Mouse (Mus musculus) embryo, embryonic 9.5 days (tissue): Measurements from ENCODE around the gene Pomc.
A peak's percentile ranks its signal among the peaks of the same experiment; 100 is the strongest.
"Not testable (repeated sequence)": the region's sequence is repeated elsewhere in the genome, so short reads cannot be mapped to it uniquely, and the experiment has no call there.

Experiments used
- DNase-seq: peaks from one replicate; pipeline ENCODE4 v3.0.0-alpha.2; 2017; ENCODE audit errors: extremely low spot score

The Pomc gene

DNA sequence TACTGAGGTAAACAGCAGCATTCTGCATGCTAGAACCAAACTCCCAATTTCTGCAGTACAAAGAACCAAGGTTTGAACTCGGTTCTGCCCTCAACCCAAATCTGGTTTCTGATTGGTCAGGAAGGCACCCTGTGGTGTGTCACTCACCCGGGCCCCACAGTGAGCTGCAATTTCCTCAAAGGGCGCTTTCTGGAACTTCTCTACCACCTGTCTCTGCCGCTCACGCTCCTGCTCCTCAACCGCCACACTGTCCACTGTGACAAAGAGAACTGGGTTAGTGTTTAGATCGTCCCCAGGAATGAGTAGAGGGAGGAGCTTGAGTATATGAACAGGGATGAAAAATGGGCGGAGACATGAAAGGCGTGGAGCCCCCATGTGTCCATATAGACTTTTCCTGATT, 13.6 kb downstream of the Pomc start:
- no peak for DNase-seq

DNA sequence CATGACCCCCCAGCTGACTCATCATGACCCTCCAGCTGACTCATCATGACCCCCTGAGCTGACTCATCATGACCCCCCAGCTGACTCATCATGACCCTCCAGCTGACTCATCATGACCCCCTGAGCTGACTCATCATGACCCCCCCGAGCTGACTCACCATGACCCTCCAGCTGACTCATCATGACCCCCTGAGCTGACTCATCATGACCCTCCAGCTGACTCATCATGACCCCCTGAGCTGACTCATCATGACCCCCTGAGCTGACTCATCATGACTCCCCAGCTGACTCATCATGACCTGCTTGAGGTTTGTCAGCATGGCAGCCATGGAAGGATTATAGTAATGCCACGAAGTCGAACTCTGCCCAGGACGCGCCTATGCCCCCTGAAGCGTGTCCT, 18.4 kb downstream of the Pomc start:
- not testable (repeated sequence) for DNase-seq

DNA sequence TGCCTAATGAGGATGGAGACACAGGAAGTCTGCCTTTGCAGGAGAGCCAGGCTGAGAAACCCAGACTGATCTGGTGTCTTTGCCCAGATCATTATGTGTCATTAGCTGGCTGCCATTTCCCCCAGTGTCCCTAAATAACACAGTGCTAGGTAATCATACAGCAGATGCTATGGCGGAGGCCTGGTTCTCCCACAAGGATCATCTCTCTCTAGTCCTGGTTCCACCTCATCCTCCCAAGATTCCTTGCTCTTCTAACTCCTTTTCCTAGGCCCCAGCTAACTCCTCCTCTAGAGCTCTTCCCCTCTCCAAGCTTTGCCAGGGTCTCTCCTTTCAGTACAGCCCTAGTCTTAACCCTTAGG, 26.2 kb downstream of the Pomc start:
- DNase-seq: no peak

DNA sequence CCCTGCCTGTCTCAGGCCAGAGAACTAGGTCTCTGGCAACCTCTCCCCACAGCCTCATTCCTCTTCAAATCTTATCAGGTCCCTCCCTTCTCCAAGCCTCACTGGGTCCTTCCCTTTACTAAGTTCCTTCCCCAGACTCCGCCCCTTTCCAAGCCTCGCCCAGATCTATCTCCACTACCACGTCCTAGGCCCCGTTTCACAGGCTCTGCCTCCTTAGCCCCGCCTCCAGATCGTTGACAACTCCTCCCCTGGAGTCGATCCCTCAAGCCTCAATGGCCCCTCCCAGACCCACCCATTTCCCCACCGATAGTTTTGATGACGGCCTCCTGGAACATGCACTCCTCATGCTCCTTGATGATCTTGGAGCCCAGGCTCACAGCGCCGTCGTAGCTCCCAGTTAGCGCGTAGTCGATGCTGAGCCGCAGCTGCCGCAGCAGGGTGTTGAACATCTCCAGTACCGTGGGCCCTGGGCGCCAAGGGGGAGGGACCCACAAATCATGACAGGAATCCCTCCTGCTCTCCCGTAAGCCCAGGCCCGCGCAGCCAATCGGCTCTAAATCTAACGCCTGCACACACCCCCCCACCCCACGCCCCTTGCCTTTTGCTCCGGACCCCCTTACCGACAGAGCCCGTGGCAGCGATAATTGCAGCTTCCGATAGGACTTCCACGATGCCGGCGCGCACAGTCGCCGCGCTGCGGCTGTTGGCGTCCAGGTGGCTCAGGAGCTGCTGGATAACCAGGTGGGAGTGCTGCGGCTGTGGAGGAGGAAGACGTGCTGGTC, 26.8 kb downstream of the Pomc start:
- DNase-seq: peak; percentile 89

DNA sequence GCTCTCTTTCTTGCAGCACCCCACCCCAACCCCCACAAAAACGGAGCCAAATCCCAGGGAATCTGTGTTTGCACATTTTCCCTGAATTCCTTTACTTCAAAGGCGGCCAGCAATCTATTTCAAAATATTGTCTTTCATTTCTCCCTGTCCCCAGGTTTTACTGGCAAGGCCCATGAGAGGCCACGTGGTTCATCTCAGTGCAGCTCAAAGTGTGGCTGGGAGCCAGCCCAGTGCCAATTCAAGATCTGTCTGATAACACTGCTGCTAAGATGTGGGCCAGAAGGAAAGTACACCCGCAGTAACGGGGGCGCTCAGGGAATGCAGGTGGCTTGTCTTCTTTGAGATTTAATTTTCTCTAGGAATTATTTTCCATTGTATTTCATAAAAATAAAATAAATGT, 27.5 kb downstream of the Pomc start:
- DNase-seq: no peak

DNA sequence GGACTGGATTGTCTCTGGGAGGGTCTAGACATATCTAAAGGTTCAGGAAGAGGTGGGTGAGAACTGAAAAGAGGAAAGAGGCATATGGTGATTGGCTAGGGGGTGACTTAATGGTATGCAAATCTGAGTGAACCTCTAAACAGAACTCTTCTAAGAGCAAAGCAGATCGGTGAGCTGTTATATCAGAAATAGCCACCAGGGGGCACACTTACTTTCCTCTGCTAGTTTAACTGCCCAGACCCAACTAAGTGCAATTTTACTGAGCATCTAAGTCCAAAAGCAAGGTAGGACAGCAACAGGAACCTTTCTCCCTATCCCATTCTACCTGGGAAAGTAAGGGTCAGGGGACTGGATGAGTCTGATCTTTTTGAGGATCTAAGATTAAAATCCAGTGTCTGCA, 29.0 kb downstream of the Pomc start:
- DNase-seq: peak; percentile 70

DNA sequence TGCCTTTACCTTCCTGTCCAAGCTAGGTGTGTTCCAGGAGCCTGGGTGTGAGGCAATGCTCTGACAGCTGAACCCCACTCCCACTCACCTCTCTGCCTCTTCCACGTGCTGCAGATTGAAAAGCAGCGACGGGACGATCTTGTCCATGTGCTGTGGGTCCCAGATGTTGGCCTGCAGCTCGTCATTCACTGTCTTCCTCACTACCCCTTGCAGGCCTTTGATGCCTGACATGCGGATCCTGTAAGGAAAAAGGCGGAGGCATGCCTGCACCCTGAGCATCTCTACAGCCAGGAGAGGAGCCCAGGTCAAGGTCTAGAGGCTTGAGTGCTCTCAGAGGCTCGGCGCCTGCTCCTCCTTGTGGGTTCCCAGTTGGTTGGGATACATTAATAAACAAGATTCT, 29.7 kb downstream of the Pomc start:
- no peak for DNase-seq

DNA sequence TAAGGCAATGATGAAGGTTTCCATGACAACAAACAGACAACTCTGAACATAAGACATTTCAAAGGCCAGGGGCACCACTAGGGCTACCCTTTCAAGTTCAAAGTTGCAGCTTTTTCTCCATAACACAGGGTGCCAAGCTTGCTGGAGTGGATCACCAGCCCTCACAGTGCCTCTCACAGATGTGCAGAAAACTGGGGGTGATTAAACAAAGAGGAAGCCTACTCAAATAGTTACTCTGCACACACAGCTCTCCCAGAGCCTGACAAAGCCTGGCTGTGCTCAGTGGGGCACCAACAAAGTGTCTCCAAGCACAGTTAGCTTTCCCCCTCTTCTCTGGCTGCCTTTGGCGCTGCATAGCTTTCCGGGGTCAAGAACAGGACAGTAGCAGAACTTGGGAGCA, 35.2 kb downstream of the Pomc start:
- no peak for DNase-seq

DNA sequence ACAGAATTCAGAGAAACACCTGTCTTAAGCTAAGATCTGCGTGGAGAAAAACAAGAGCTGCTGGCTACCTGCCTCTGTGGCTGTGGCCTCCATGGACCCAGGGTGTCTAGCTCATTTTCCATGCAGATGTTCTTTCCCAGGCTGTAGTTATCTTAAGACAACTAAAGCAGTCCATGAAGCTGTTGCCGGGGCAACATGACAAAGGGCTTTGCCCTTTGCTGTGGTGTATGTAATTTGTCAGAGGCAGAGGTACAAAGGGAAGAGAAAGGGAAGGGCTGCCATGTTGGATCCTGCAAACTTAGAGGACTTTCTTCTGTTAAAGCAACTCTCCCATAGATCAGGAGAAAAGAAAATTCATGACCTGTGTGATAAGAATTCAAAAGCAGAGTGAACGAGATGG, 36.3 kb downstream of the Pomc start:
- DNase-seq: no peak

DNA sequence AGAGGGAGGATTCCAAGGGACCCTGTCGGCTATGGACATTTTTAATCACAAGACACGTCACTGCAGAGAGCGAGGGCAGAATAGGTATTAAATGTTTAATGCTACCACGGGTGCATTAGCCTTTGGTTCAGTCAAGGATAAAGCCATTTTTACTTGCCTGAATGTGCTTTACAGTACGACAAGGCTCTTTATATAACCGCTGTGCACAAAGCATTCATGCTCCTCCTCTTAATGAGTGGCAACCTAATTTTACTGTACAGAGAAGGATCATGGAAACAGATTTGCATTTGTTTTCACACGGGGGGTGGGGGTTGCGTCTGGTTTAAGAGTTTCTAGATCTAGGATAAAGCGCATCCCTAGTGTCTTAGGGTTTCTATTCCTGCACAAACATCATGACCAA, 42.0 kb downstream of the Pomc start:
- DNase-seq: no peak

DNA sequence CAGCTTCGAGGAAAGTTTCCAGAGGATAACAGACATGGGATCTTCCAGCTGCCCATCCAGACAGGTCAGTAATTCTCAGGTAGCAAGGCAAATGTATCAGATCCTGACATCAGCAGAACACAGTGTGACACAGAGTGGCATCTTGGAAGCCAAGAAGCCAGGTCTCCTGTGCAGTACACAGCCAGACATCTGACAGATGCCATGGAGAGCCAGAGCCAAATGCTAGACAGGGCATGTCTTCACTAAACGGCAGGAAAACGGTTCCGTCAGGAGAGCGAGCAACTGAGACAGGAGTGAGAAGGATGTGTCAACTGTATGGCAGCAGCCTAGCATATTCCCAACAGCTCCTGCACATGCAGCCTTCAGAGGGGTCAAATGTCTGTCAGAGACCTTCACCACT, 45.7 kb downstream of the Pomc start:
- no peak for DNase-seq

DNA sequence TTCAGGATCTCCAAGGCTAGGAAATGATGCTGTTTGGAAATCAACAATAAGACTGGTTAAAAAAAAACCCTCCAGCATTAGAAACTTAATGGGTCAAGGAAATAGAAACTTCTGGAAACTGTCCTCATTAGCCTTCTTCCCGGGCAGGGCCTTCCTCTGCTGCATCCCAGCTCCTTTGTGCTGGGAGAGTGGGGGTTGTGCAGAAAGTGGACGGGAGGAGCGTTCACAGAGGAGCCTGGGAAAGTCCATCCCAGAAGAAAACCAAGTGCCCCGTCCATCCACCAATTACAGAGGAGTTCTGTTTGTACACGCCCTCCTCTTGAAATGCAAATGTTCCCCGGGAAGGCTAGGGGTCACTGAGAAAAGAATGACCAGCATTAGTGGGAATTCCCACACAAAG, 49.9 kb downstream of the Pomc start:
- DNase-seq: no peak

DNA sequence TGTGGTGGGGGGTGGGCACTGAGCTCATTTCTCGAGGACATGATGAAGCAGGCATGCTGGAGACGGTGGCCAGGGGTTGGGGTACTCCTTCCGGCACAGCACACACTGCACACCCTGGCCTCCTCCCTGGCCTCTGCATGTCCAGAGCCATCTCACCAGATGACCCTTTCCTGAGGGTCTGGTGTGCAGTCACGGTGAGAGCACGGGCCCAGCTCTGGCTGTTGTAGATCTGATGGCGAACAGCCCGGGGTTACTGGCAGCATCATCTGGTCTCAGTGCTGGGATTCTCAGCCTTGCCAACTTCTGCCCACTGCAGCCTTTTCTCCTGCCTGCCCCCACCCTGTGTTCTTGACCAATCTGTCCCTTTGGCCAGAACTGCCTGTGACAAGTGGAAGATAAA, 51.3 kb downstream of the Pomc start:
- no peak for DNase-seq

DNA sequence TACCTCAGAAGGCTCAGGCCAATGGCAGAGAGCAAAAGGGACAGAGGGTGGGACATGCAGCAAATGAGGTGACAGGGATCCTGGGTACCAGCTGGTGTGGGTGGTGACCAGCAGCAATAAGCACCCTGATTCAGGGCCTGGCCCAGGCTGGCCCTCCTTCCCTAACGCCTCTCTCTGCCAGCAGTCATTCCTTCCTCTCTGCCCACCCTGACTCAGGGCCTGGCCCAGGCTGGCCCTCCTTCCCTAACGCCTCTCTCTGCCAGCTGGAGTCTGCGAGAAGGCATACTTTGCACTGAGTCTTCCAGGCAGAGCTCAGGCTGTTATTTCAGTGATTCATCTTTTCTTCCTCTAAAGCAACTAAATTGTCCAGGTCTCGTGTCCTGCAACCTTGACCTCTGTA, 52.4 kb downstream of the Pomc start:
- no peak for DNase-seq

DNA sequence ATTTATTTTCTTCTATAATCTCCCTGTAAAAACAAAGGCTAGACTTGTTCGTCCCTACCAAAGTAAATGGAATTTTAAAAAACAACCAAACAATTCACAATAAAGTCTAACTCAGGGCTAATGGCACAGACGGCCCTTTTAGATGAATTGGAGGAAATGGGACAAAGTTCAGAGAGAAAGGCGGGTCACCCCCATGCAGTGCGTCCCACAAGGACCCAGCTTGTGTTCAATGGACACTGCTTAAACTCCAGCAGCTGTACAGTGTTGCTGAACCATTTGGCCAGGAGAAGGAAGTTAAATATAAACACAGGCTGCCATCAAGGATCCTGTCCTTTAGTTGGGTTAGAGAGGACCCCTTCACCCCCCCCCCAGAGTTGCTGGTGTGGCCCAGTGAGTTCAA, 53.0 kb downstream of the Pomc start:
- DNase-seq: no peak

DNA sequence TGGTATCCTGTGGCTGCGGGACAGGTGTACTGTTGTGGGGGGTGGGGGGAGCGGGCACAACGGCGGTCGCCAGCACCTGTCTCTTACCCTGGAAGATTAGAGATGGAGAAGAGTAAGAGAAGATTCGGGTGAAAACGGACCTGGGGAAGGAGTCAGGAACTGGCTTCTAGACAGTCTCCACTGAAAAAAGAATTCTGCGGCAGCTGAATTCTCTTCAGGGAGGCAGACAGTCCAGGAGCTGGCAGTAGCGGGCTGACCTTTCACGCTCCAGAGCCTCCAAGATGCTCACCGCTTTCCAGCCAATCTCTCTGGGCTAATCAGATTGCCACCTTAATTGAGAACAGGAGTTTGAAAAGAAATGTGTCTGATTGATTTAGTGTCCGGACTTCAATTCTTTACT, 54.0 kb downstream of the Pomc start:
- DNase-seq: no peak
